Mouse (Mus musculus): Measurements from ENCODE around the gene Shisa4. TPM values are rescaled to one million over a fixed set of nuclear protein-coding genes. Genes with fewer than 3 reads are reported as not detected.

Gene Shisa4
- total RNA-seq, 1 experiment, result 15.7 TPM

- Histone ChIP-seq H3K9ac (ENCODE audit: insufficient read depth, low read depth, low read length, poor library complexity, severe bottlenecking) (no peak overlapping the region), H3K4me1 (ENCODE audit: control insufficient read depth in 2 of 2, insufficient read depth in 2 of 2, low read length in 2 of 2, poor library complexity in 1 of 2) (no peaks in the 10 kb centered on the region), H3K36me3 (ENCODE audit: control insufficient read depth, insufficient read depth, low read length, poor library complexity, severe bottlenecking) (peaks cover 30% of the 10 kb centered on the region), H3K9me3 (ENCODE audit: control insufficient read depth, insufficient read depth, low read depth, low read length) (no peaks in the 10 kb centered on the region), H3K4me3 (ENCODE audit: insufficient read depth in 1 of 2, low read depth in 1 of 2, low read length in 2 of 2, poor library complexity in 1 of 2, severe bottlenecking in 1 of 2) (no peak overlapping the region), H3K27ac (ENCODE audit: insufficient read depth, low read depth, low read length, poor library complexity, severe bottlenecking) (no peak overlapping the region)
- in situ Hi-C loops (cut with MboI; ENCODE audit: low sequenced_read_pairs in 2 of 2, unreplicated experiment in 2 of 2), result no loop called here
- no peak for TF ChIP-seq MAFK (IDR thresholded peaks at IDR 0.05; ENCODE audit: insufficient read depth, low read depth, low read length)
- TF ChIP-seq CHD2 (IDR thresholded peaks at IDR 0.05; ENCODE audit: low read depth, low read length), result no peak
- no peak for TF ChIP-seq HCFC1 (IDR thresholded peaks at IDR 0.05; ENCODE audit: borderline replicate concordance, insufficient read depth, low read length)
- TF ChIP-seq ZC3H11A (IDR thresholded peaks at IDR 0.05; ENCODE audit: borderline replicate concordance, low read depth, low read length), result no peak
- TF ChIP-seq ZNF384 (IDR thresholded peaks at IDR 0.05; ENCODE audit: low read depth, low read length), result no peak
- DNase-seq (ENCODE audit: low read depth, low spot score), result no peak
Observed at GRCm38 (mm10) chr1:135410967-135411366, 35.9 kb upstream of the Shisa4 start.

- TF ChIP-seq HCFC1 (IDR thresholded peaks at IDR 0.05; ENCODE audit: borderline replicate concordance, insufficient read depth, low read length), result no peak
- TF ChIP-seq ZNF384 (IDR thresholded peaks at IDR 0.05; ENCODE audit: low read depth, low read length), result peak; percentile 91
- Histone ChIP-seq H3K4me1 (ENCODE audit: control insufficient read depth in 2 of 2, insufficient read depth in 2 of 2, low read length in 2 of 2, poor library complexity in 1 of 2) (no peaks in the 10 kb centered on the region), H3K9me3 (ENCODE audit: control insufficient read depth, insufficient read depth, low read depth, low read length) (no peaks in the 10 kb centered on the region), H3K4me3 (ENCODE audit: insufficient read depth in 1 of 2, low read depth in 1 of 2, low read length in 2 of 2, poor library complexity in 1 of 2, severe bottlenecking in 1 of 2) (no peak overlapping the region), H3K9ac (ENCODE audit: insufficient read depth, low read depth, low read length, poor library complexity, severe bottlenecking) (no peak overlapping the region), H3K36me3 (ENCODE audit: control insufficient read depth, insufficient read depth, low read length, poor library complexity, severe bottlenecking) (peaks cover 28% of the 10 kb centered on the region), H3K27ac (ENCODE audit: insufficient read depth, low read depth, low read length, poor library complexity, severe bottlenecking) (no peak overlapping the region)
- no peak for DNase-seq (ENCODE audit: low read depth, low spot score)
- in situ Hi-C loops (cut with MboI; ENCODE audit: low sequenced_read_pairs in 2 of 2, unreplicated experiment in 2 of 2), result no loop called here
Observed at GRCm38 (mm10) chr1:135408973-135409372, 33.9 kb upstream of the Shisa4 start.

- no peak overlapping the region for H3K4me3 ChIP-seq (ENCODE audit: insufficient read depth in 1 of 2, low read depth in 1 of 2, low read length in 2 of 2, poor library complexity in 1 of 2, severe bottlenecking in 1 of 2)
Observed at GRCm38 (mm10) chr1:135405356-135405755, 30.3 kb upstream of the Shisa4 start.

GRCm38 (mm10) chr1:135401452-135402110 is 26.5 kb upstream of the Shisa4 start:
- Histone ChIP-seq H3K27ac (ENCODE audit: insufficient read depth, low read depth, low read length, poor library complexity, severe bottlenecking) (no peak overlapping the region), H3K4me1 (ENCODE audit: control insufficient read depth in 2 of 2, insufficient read depth in 2 of 2, low read length in 2 of 2, poor library complexity in 1 of 2) (no peaks in the 10 kb centered on the region), H3K9me3 (ENCODE audit: control insufficient read depth, insufficient read depth, low read depth, low read length) (no peaks in the 10 kb centered on the region), H3K36me3 (ENCODE audit: control insufficient read depth, insufficient read depth, low read length, poor library complexity, severe bottlenecking) (peaks cover 21% of the 10 kb centered on the region), H3K4me3 (ENCODE audit: insufficient read depth in 1 of 2, low read depth in 1 of 2, low read length in 2 of 2, poor library complexity in 1 of 2, severe bottlenecking in 1 of 2) (no peak overlapping the region), H3K9ac (ENCODE audit: insufficient read depth, low read depth, low read length, poor library complexity, severe bottlenecking) (no peak overlapping the region)
- in situ Hi-C loops (cut with MboI; ENCODE audit: low sequenced_read_pairs in 2 of 2, unreplicated experiment in 2 of 2), result no loop called here
- no peak for TF ChIP-seq ZNF384 (IDR thresholded peaks at IDR 0.05; ENCODE audit: low read depth, low read length)
- no peak for TF ChIP-seq MAFK (IDR thresholded peaks at IDR 0.05; ENCODE audit: insufficient read depth, low read depth, low read length)
- TF ChIP-seq CHD2 (IDR thresholded peaks at IDR 0.05; ENCODE audit: low read depth, low read length), result no peak
- TF ChIP-seq HCFC1 (IDR thresholded peaks at IDR 0.05; ENCODE audit: borderline replicate concordance, insufficient read depth, low read length), result no peak
- DNase-seq (ENCODE audit: low read depth, low spot score), result no peak

More at GRCm38 (mm10) chr1:135405356-135405755, 30.3 kb upstream of the Shisa4 start:
- Histone ChIP-seq H3K4me1 (ENCODE audit: control insufficient read depth in 2 of 2, insufficient read depth in 2 of 2, low read length in 2 of 2, poor library complexity in 1 of 2) (no peaks in the 10 kb centered on the region), H3K36me3 (ENCODE audit: control insufficient read depth, insufficient read depth, low read length, poor library complexity, severe bottlenecking) (peaks cover 29% of the 10 kb centered on the region), H3K9ac (ENCODE audit: insufficient read depth, low read depth, low read length, poor library complexity, severe bottlenecking) (no peak overlapping the region), H3K27ac (ENCODE audit: insufficient read depth, low read depth, low read length, poor library complexity, severe bottlenecking) (no peak overlapping the region), H3K9me3 (ENCODE audit: control insufficient read depth, insufficient read depth, low read depth, low read length) (no peaks in the 10 kb centered on the region)
- no peak for DNase-seq (ENCODE audit: low read depth, low spot score)
- in situ Hi-C loops (cut with MboI; ENCODE audit: low sequenced_read_pairs in 2 of 2, unreplicated experiment in 2 of 2), result no loop called here
- TF ChIP-seq CHD2 (IDR thresholded peaks at IDR 0.05; ENCODE audit: low read depth, low read length) (no peak), ZC3H11A (IDR thresholded peaks at IDR 0.05; ENCODE audit: borderline replicate concordance, low read depth, low read length) (no peak), ZNF384 (IDR thresholded peaks at IDR 0.05; ENCODE audit: low read depth, low read length) (no peak), MAFK (IDR thresholded peaks at IDR 0.05; ENCODE audit: insufficient read depth, low read depth, low read length) (no peak), HCFC1 (IDR thresholded peaks at IDR 0.05; ENCODE audit: borderline replicate concordance, insufficient read depth, low read length) (no peak)

GRCm38 (mm10) chr1:135399466-135399865 is 24.4 kb upstream of the Shisa4 start:
- no peaks in the 10 kb centered on the region for H3K4me1 ChIP-seq (ENCODE audit: control insufficient read depth in 2 of 2, insufficient read depth in 2 of 2, low read length in 2 of 2, poor library complexity in 1 of 2)
- in situ Hi-C loops (cut with MboI; ENCODE audit: low sequenced_read_pairs in 2 of 2, unreplicated experiment in 2 of 2), result no loop called here
- TF ChIP-seq CHD2 (IDR thresholded peaks at IDR 0.05; ENCODE audit: low read depth, low read length), result no peak

More at GRCm38 (mm10) chr1:135399466-135399865, 24.4 kb upstream of the Shisa4 start:
- Histone ChIP-seq H3K36me3 (ENCODE audit: control insufficient read depth, insufficient read depth, low read length, poor library complexity, severe bottlenecking) (peaks cover 21% of the 10 kb centered on the region), H3K9ac (ENCODE audit: insufficient read depth, low read depth, low read length, poor library complexity, severe bottlenecking) (no peak overlapping the region), H3K27ac (ENCODE audit: insufficient read depth, low read depth, low read length, poor library complexity, severe bottlenecking) (no peak overlapping the region), H3K4me3 (ENCODE audit: insufficient read depth in 1 of 2, low read depth in 1 of 2, low read length in 2 of 2, poor library complexity in 1 of 2, severe bottlenecking in 1 of 2) (no peak overlapping the region), H3K9me3 (ENCODE audit: control insufficient read depth, insufficient read depth, low read depth, low read length) (no peaks in the 10 kb centered on the region)
- no peak for DNase-seq (ENCODE audit: low read depth, low spot score)

All from ES-E14 (cell line).